Mouse (Mus musculus): ENCODE data around the gene Ubn2. TPM values are rescaled to one million over a fixed set of nuclear protein-coding genes. Genes with fewer than 3 reads are reported as not detected.
"Not testable (repeated sequence)": the region's sequence is repeated elsewhere in the genome, so short reads cannot be mapped to it uniquely, and the experiment has no call there.

The Ubn2 gene
- total RNA-seq, 2 experiments from 2014 or later, result 13.5 to 44.5 TPM

DNA sequence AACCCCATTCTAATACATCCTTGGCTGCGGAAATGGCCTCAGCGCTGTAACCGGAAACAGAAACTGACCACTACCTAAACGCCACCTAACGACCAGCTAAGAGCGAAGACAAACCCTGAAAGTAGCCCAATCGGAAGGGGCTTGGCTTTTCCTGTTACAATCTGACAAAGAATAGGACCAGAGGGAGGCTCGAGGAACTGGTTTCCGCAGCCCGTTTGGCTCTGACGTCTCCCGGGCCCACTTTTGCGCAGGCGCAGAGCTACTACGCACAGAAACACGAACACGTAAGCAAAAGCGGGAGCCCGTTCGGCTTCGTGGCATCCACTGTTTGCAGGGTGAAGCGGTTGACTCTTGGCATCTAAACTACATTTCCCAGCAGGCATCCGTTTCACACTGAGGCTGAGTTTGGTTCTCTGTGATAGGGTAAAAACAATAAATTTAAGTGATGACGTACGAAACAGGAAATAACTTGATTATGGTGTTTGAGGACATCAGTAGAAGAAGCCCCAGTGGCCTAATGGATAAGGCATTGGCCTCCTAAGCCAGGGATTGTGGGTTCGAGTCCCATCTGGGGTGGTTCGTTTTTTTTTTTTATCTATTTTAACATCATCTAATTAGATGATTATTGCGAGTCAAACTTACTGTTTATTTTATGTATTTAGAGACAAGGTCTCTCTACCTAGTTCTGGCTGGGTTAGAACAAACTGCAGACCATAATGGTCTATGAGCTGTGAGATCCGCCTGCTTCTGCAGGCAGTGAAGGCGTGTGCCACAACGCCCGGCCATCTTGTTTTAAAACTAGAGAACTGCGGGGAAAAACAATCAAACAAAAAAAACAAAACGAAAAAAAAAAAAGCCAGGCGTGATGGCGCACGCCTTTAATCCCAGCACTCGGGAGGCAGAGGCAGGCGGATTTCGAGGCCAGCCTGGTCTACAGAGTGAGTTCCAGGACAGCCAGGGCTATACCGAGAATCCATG lies 100.0 kb downstream of the Ubn2 start, which contains the start of gene Fmc1:
Gene Fmc1, plus strand, starts transcription at position 75 of the 978 bp plus-strand sequence.
- peak; percentile 73 for ATAC-seq (replicated peaks; ENCODE audit: poor library complexity)

DNA sequence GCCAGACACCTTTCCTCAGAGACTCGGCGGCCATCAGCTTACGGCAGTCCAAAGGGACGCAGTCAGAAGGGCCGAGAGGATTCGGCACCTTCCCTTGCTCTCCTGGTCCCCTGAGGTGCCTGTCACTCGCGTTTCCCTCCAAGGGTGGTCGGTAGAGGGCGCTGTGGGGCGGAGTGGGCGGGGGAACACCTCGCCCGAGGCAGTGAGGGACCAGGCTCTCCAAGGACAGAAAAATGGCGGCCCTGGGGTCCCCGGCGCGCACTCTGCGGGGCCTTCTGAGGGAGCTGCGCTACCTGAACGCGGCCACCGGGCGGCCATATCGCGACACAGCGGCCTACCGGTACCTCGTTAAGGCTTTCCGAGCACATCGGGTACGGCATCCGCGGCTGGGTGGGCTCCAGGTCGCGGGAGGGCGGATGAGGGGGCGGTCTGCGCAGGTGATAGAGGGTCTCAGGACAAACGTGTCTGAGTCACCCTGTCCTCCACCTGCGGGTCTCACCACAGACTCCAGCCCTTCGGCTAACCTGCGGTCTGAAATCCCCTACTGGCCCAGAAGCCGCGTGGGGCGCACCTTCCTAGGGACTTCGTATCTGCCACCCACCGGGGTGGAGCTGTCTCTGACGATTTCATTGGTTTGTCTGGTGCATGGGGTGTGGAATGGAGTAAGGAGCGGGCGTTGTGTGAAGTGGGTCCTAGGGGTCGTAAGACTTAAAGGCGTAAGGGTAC lies 101.1 kb downstream of the Ubn2 start:
- ATAC-seq (replicated peaks; ENCODE audit: poor library complexity), result peak; percentile 66

GRCm38 (mm10) chr6:38535366-38535690 lies 101.6 kb downstream of the Ubn2 start:
- ATAC-seq (replicated peaks; ENCODE audit: poor library complexity), result no peak

DNA sequence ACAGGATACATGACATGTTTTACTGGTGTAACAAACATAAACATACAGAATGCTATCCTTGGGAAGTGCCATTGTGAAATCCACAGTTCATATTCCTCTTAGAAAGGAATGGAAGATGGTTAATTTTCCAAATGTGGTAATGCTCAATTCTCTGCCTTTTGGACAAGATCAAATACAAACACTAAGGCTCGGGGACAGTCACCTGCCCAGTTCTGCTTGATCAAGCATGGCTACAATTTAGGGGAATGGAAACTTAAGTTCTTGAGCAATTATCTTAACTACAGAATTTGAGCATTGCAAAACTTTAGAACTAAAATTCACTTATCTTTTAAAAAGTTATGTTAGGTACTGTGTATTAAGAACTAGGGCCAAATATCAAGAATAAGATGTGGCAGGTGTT lies 102.0 kb downstream of the Ubn2 start:
- ATAC-seq (replicated peaks; ENCODE audit: poor library complexity), result no peak

GRCm38 (mm10) chr6:38544141-38544540 lies 110.4 kb downstream of the Ubn2 start:
- not testable (repeated sequence) for ATAC-seq (replicated peaks; ENCODE audit: poor library complexity)

DNA sequence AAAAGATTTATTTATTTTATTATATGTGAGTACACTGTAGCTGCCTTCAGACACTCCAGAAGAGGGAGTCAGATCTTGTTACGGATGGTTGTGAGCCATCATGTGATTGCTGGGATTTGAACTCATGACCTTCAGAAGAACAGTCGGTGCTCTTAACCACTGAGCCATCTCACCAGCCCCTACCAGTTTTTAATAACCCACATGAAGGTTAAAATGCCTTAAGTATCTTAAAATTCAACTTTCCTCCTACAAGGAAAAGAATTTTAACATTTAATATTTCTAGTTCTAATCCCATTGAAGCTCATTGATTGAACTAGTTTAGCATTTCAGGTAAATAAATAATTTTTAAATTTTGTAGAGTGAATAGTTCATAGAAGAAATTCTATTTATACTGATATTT lies 113.3 kb downstream of the Ubn2 start:
- ATAC-seq (replicated peaks; ENCODE audit: poor library complexity), result not testable (repeated sequence)

DNA sequence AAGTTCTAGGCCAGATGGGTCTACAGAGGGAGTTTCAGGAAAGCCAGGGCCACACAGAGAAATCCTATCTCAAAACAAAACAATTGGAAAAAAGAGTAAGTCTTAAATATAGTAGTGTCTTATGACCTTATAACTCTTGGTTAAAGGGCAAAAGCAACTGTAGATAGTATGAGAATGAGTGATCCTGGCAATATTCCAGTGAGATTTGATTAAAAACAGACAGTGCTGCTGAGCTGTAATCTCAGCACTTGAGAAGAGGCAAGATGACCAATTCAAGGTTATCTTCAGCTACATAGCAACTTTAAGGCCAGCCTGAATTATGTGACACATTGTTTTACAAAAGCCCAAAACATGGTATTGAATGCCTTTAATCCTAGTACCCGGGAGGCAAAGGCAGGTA lies 114.0 kb downstream of the Ubn2 start:
- no peak for ATAC-seq (replicated peaks; ENCODE audit: poor library complexity)

GRCm38 (mm10) chr6:38548595-38548994 lies 114.8 kb downstream of the Ubn2 start:
- not testable (repeated sequence) for ATAC-seq (replicated peaks; ENCODE audit: poor library complexity)

- ATAC-seq (replicated peaks; ENCODE audit: poor library complexity), result not testable (repeated sequence)
Observed at GRCm38 (mm10) chr6:38549840-38550239, 116.1 kb downstream of the Ubn2 start.

- ATAC-seq (replicated peaks; ENCODE audit: poor library complexity), result peak; percentile 58
Observed at GRCm38 (mm10) chr6:38550250-38551061, 116.7 kb downstream of the Ubn2 start.

DNA sequence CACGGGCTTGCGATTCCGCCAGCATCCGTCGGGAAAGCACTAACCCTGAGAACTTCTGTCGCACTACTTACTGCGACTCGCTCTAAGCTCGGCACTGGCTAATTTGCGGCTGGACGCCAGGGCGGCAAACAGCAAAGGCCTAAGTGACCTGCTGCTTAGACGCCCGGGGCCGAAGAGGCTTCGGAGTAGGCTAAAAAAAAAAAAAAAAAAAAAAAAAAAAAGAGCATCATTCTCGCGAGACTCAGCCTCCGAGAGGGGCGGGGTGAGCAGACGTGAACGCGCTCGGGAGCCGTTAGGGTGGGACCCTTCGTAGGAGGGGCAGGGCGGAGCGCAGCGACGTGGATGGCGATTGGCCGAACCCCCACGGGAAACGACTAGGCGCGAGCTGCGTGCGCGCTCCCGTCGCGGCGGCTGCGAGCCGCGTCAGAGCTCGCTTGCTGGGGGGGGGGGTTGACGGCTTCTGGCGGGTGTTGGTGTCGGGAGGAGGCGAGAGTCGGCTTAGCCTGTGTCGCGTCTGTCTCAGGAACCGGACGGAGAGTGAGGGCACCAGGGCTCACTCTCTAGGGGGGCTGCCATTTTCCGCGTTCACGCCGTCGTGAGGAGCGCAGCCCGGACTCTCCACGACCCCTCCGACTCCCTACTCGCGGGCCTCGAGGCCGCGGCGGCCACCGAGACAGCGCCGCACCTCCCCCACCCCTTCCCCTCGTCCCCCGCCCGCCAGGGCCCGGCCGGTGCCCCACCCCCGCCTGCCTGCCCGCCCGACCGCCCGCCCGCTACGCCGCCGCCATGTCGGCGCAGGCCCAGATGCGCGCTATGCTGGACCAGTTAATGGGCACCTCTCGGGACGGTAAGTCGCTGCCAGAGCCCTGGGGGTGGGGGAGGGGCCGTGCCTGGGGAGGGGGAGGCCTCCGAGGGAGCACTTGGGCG lies 117.6 kb downstream of the Ubn2 start, which contains the start of gene Luc7l2:
Gene Luc7l2, plus strand, starts transcription at position 273 of the 927 bp plus-strand sequence.
- ATAC-seq (replicated peaks; ENCODE audit: poor library complexity), result peak; percentile 78

DNA sequence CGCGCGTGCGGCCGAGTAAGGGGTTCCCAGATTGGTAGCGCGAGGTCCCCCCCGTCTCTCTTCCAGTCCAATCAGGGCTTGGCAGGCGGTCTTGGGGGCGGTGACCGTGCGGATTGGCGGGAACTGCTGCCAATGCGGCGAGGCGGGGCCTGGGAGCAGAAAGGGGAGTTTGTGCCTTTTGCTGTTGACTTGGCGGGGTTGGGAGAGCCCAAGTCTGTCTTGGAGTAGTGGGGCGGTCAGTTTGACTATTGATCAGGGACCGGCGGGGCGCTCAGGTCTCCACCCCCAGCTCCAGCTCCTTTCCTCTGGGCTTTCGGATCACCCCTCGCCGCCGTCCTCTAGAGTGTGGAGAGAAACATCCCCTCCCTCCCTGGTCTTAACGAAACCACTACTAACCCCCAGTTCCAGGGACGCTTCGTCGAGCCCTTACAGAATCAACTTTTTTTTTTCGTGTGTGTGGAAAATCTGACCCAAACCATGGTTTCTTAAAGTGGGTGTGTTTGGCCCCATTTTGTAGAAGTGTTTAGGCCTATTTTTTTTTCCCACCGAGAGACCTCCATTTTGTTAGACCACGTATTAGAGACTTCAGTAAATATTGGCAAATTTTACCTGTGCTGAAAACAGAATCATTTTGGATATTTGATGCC lies 118.4 kb downstream of the Ubn2 start:
- peak; percentile 79 for ATAC-seq (replicated peaks; ENCODE audit: poor library complexity)

- ATAC-seq (replicated peaks; ENCODE audit: poor library complexity), result no peak
Observed at GRCm38 (mm10) chr6:38552636-38553000, 118.9 kb downstream of the Ubn2 start.

Other genes with a start within 250 kb of the Ubn2 start
- gene D630045J12Rik, start 179.9 kb upstream of the Ubn2 start, total RNA-seq (2015), result 1.7 and 2.3 TPM in 2 replicates
- gene D630045J12Rik, start 179.9 kb upstream of the Ubn2 start, total RNA-seq (2017), result 0.54 and 1.1 TPM in 2 replicates
- 11.5 and 11.6 TPM in 2 replicates for gene Zc3hav1l, start 134.7 kb upstream of the Ubn2 start, total RNA-seq (2015)
- 4.4 and 4.9 TPM in 2 replicates for gene Zc3hav1l, start 134.7 kb upstream of the Ubn2 start, total RNA-seq (2017)
- 62.1 and 65.3 TPM in 2 replicates for gene Zc3hav1, start 79.3 kb upstream of the Ubn2 start, total RNA-seq (2015)
- 47.0 and 54.7 TPM in 2 replicates for gene Zc3hav1, start 79.3 kb upstream of the Ubn2 start, total RNA-seq (2017)
- gene Ttc26, start 52.5 kb upstream of the Ubn2 start, total RNA-seq (2015), result 0.51 and 1.2 TPM in 2 replicates
- 2.5 TPM in 2 replicates for gene Ttc26, start 52.5 kb upstream of the Ubn2 start, total RNA-seq (2017)
- gene Fmc1, start 99.6 kb downstream of the Ubn2 start, total RNA-seq (2015), result 99.9 and 108 TPM in 2 replicates
- 58.3 and 60.3 TPM in 2 replicates for gene Fmc1, start 99.6 kb downstream of the Ubn2 start, total RNA-seq (2017)
- 183 and 193 TPM in 2 replicates for gene Luc7l2, start 117.4 kb downstream of the Ubn2 start, total RNA-seq (2015)
- 181 and 264 TPM in 2 replicates for gene Luc7l2, start 117.4 kb downstream of the Ubn2 start, total RNA-seq (2017)
- gene Klrg2, start 203.3 kb downstream of the Ubn2 start, total RNA-seq (2015), result 0.05 and 0.22 TPM in 2 replicates
- not detected in 2 replicates for gene Klrg2, start 203.3 kb downstream of the Ubn2 start, total RNA-seq (2017)
- gene Clec2l, start 229.1 kb downstream of the Ubn2 start, total RNA-seq (2015), result not detected in 2 replicates
- not detected in 2 replicates for gene Clec2l, start 229.1 kb downstream of the Ubn2 start, total RNA-seq (2017)